Mouse (Mus musculus): ENCODE measurements around the gene Dnah2.

DNA sequence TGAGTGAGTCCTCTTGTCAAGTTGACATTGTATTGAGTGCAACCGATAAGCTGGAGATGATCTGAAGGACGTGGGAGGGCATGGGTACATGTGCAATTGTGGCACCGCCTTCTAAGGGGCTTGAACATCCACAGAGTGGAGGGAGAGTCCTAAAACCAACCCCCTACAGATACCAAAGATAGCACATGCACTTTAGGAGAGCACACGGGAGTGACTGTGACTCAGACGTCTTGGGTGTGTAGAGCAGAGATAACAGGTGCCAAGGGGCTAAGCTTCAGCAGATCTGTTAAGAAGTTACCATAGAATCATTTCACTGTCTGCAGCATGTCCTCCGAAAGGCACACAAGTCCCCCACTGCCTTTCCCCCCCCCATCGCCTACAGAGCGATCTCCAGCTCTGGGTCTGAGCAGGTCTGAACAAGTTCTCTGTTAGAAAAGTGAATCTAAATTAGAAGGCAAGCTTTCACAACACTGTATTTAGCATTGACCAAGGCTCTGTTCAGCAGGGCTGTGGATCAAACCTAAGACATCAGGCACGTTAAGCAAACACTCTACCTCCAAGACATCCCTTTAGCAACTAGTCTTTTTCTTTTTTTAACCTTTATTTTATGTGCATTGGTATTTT, 27.3 kb downstream of the Dnah2 start:
- no peak for TF ChIP-seq CTCF (conservative IDR thresholded peaks at IDR 0.05 in 1 of 2, IDR thresholded peaks at IDR 0.05 in 1 of 2; ENCODE audit: low read depth in 2 of 2, low read length in 2 of 2)
- TF ChIP-seq EP300 (IDR thresholded peaks at IDR 0.05; ENCODE audit: low read length) = no peak
- no peak for TF ChIP-seq ZKSCAN1 (IDR thresholded peaks at IDR 0.05; ENCODE audit: borderline replicate concordance, low read depth, low read length)
- no peak for TF ChIP-seq POLR2A (IDR thresholded peaks at IDR 0.05; ENCODE audit: low read depth, low read length)
- no peak for TF ChIP-seq MAX (IDR thresholded peaks at IDR 0.05; ENCODE audit: low read length)
- TF ChIP-seq USF1 (IDR thresholded peaks at IDR 0.05; ENCODE audit: low read depth, low read length) = no peak
- no peak for TF ChIP-seq JUND (conservative IDR thresholded peaks at IDR 0.05; ENCODE audit: low read depth, low read length)
- no peak for TF ChIP-seq CHD2 (IDR thresholded peaks at IDR 0.05; ENCODE audit: low read length)
- no peak for TF ChIP-seq MAZ (IDR thresholded peaks at IDR 0.05; ENCODE audit: low read depth, low read length)
- TF ChIP-seq NELFE (IDR thresholded peaks at IDR 0.05; ENCODE audit: low read depth, low read length) = no peak
- TF ChIP-seq POLR2AphosphoS2 (IDR thresholded peaks at IDR 0.05; ENCODE audit: low read depth, low read length) = no peak
- TF ChIP-seq MYC (IDR thresholded peaks at IDR 0.05; ENCODE audit: low read depth, low read length) = no peak
- no peak for TF ChIP-seq UBTF (IDR thresholded peaks at IDR 0.05; ENCODE audit: low read depth, low read length)
- no peak for TF ChIP-seq MAFK (IDR thresholded peaks at IDR 0.05; ENCODE audit: insufficient replicate concordance, low read length)
